Mouse (Mus musculus) olfactory bulb, adult 2 months (tissue): ENCODE data around the gene Ccr10.

ENCODE experiments used
- CTCF ChIP-seq: fragments of 200-500 bp; IDR thresholded peaks from 2 replicates; pipeline ENCODE4 v1.5.1; 2012; ENCODE audit warnings: low read depth, mild to moderate bottlenecking, low read length, moderate library complexity; ENCODE audit not compliant: insufficient read depth
- POLR2A ChIP-seq: fragments of 200-500 bp; IDR thresholded peaks from 2 replicates; pipeline ENCODE4 v1.6.1; 2012; ENCODE audit warnings: mild to moderate bottlenecking, low read depth, low read length, moderate library complexity; ENCODE audit not compliant: insufficient read depth

DNA sequence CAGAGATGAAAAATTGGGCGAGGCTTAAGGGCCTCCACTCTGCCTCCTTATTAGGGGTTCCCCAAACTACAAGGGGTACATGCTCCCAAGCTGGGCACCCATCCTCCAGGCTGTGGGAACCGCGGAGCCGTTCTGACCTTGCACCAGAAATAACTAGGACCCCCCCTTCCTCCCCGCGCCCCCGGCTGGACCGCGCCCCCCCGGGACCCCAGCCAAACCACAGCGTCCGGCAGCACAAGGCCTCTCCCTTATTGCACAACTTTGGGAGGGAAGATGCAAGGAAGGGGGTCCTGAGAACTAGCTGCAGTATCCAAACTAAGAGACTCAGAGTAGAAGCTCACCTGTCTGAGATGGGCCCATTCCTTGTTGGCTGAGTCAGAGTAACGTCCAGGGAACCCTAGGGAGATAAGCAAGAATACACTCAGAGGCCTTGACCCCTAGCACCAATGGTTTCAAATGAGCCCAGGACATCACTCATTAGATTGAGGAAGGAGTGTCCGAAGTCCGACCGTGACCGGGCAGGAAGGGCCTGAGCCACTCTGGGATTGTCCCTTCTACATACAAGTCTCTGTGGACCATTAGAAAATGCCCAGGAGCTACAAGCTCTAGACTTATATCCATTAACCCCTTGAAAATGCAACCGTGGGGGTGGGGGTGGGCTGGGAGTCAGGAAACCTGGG lies 6.8 kb downstream of the Ccr10 start:
- TF ChIP-seq CTCF (no peak), POLR2A (no peak)
